Mouse (Mus musculus) Muller cell, postnatal 12 days (primary cell): Measurements from ENCODE around the gene Btbd35f9.
"Not testable (repeated sequence)": the region's sequence is repeated elsewhere in the genome, so short reads cannot be mapped to it uniquely, and the experiment has no call there.

Experiments used
- DNase-seq: peaks from one replicate; pipeline ENCODE4 v3.0.0-alpha.2; 2015; ENCODE audit errors: inconsistent ontology term

Btbd35f9 gene

GRCm38 (mm10) chrX:34161399-34161798 is at the start of gene Btbd35f9:
TSS of gene Btbd35f9 (minus strand) at chrX:34161499.
- not testable (repeated sequence) for DNase-seq
